Mouse (Mus musculus) limb, embryonic 14.5 days (tissue): ENCODE measurements around the gene Atp8b5. TPM values are rescaled to one million over a fixed set of nuclear protein-coding genes. Genes with fewer than 3 reads are reported as not detected.

Experiments used
- ATAC-seq: fragments of 200-750 bp; cut with Nextera tagmentation; 2 replicates; pipeline ENCODE4 v1.8.0; 2017; ENCODE audit warnings: low read depth, moderate number of reproducible peaks, moderate TSS enrichment; ENCODE audit not compliant: low FRiP score
- DNase-seq: peaks from one replicate; pipeline ENCODE4 v3.0.0-alpha.2; 2015; ENCODE audit warnings: low spot score
- H3K27ac ChIP-seq: fragments of 300-500 bp; sonication (generic); replicated peaks from 2 replicates; pipeline ENCODE4 v1.5.1; 2014; ENCODE audit warnings: low read depth, mild to moderate bottlenecking, low read length, moderate library complexity, mixed read lengths
- H3K27me3 ChIP-seq: fragments of 300-500 bp; sonication (generic); 2 replicates; pipeline ENCODE4 v1.6.1; 2014; ENCODE audit warnings: low read length, mixed read lengths; ENCODE audit not compliant: control insufficient read depth, insufficient read depth
- H3K36me3 ChIP-seq: fragments of 300-500 bp; sonication (generic); 2 replicates; pipeline ENCODE4 v1.6.1; 2014; ENCODE audit warnings: mild to moderate bottlenecking, low read length, moderate library complexity, mixed read lengths; ENCODE audit not compliant: control insufficient read depth, insufficient read depth
- H3K4me1 ChIP-seq: fragments of 300-500 bp; sonication (generic); 2 replicates; pipeline ENCODE4 v1.6.1; 2014; ENCODE audit warnings: antibody characterized with exemption, low read length, mixed read lengths; ENCODE audit not compliant: control insufficient read depth, insufficient read depth
- H3K4me2 ChIP-seq: fragments of 300-500 bp; sonication (generic); replicated peaks from 2 replicates; pipeline ENCODE4 v1.6.1; 2014; ENCODE audit warnings: low read depth, mild to moderate bottlenecking, low read length, moderate library complexity; ENCODE audit not compliant: severe bottlenecking
- H3K4me3 ChIP-seq: fragments of 300-500 bp; sonication (generic); replicated peaks from 2 replicates; pipeline ENCODE4 v1.5.1; 2014; ENCODE audit warnings: low read length
- H3K9ac ChIP-seq: fragments of 300-500 bp; sonication (generic); 2 replicates; pipeline ENCODE4 v1.6.1; 2014; ENCODE audit warnings: mild to moderate bottlenecking, low read depth, low read length, moderate library complexity; ENCODE audit not compliant: severe bottlenecking
- H3K9me3 ChIP-seq: fragments of 300-500 bp; sonication (generic); 2 replicates; pipeline ENCODE4 v1.6.1; 2016; ENCODE audit warnings: low read length; ENCODE audit not compliant: control insufficient read depth
- POLR2A ChIP-seq: fragments of 200-500 bp; IDR thresholded peaks from 2 replicates; pipeline ENCODE4 v1.8.0; 2012; ENCODE audit warnings: inconsistent platforms, mild to moderate bottlenecking, moderate library complexity, borderline replicate concordance; ENCODE audit not compliant: insufficient read depth, insufficient read length; ENCODE audit errors: extremely low read depth
- WGBS: fragments of 180-500 bp; shearing (Covaris S2); extraction: QIAGEN DNeasy Blood & Tissue Kit; methylation state at CpG from one replicate; pipeline ENCODE4 v1.1.7; 2014; 5-methylcytosine and 5-hydroxymethylcytosine counted together
- polyA plus RNA-seq, 2 experiments: library from polyadenylated mRNA; depleted of rRNA in 1 of 2; stranded (reverse) in 1 of 2; unstranded in 1 of 2; fragments of >200 nt; fragmentation: Nextera tagmentation in 1 of 2; extraction: Ambion mirVana in 1 of 2; gene quantifications; 2 replicates each; pipeline versions ENCODE4 v1.2.1 to v1.2.3; 2012 to 2014

Gene Atp8b5
- polyA plus RNA-seq, 2 experiments = 0.52 to 1.3 TPM

GRCm38 (mm10) chr4:43389845-43390440 lies 123.0 kb downstream of the Atp8b5 start:
- 74% methylated on average over 9 of the region's 9 CpGs for WGBS
- no peak overlapping the region for H3K27ac ChIP-seq
- H3K4me2 ChIP-seq = no peak overlapping the region
- no peaks in the 10 kb centered on the region for H3K9me3 ChIP-seq
- no peak overlapping the region for H3K9ac ChIP-seq
- TF ChIP-seq POLR2A = no peak
- ATAC-seq = no peak
- no peaks in the 10 kb centered on the region for H3K27me3 ChIP-seq
- H3K4me3 ChIP-seq = no peak overlapping the region
- no peak for DNase-seq
- no peaks in the 10 kb centered on the region for H3K36me3 ChIP-seq
- 0 out of 2 replicates have a peak, but pooled peaks cover 3% of the 10 kb centered on the region for H3K4me1 ChIP-seq

GRCm38 (mm10) chr4:43391521-43392050 lies 124.6 kb downstream of the Atp8b5 start:
- 0 out of 2 replicates have a peak, but pooled peaks cover 3% of the 10 kb centered on the region for H3K4me1 ChIP-seq
- no peaks in the 10 kb centered on the region for H3K27me3 ChIP-seq
- WGBS = 72% methylated on average over 3 of the region's 3 CpGs
- H3K9me3 ChIP-seq = no peaks in the 10 kb centered on the region
- no peak for DNase-seq
- no peak overlapping the region for H3K27ac ChIP-seq
- H3K4me2 ChIP-seq = no peak overlapping the region
- no peak for ATAC-seq
- no peaks in the 10 kb centered on the region for H3K36me3 ChIP-seq
- TF ChIP-seq POLR2A = no peak
- no peak overlapping the region for H3K4me3 ChIP-seq
- no peak overlapping the region for H3K9ac ChIP-seq

GRCm38 (mm10) chr4:43394345-43394891 lies 127.5 kb downstream of the Atp8b5 start:
- 46% methylated on average over 15 of the region's 15 CpGs for WGBS
- no peaks in the 10 kb centered on the region for H3K36me3 ChIP-seq
- H3K27me3 ChIP-seq = no peaks in the 10 kb centered on the region
- TF ChIP-seq POLR2A = no peak
- ATAC-seq = no peak
- peaks cover 24% of the 10 kb centered on the region for H3K4me1 ChIP-seq
- H3K4me2 ChIP-seq = no peak overlapping the region
- DNase-seq = peak; percentile 58
- H3K27ac ChIP-seq = peak overlapping the region; percentile 45
- H3K4me3 ChIP-seq = no peak overlapping the region
- no peaks in the 10 kb centered on the region for H3K9me3 ChIP-seq
- no peak overlapping the region for H3K9ac ChIP-seq

- WGBS = 85% methylated on average over 5 of the region's 5 CpGs
- H3K9ac ChIP-seq = no peak overlapping the region
Observed at GRCm38 (mm10) chr4:43395147-43395546, 128.2 kb downstream of the Atp8b5 start.

GRCm38 (mm10) chr4:43395836-43396235 lies 128.9 kb downstream of the Atp8b5 start:
- 69% methylated on average over 9 of the region's 9 CpGs for WGBS
- no peak for DNase-seq
- H3K4me3 ChIP-seq = no peak overlapping the region
- H3K36me3 ChIP-seq = no peaks in the 10 kb centered on the region
- no peak overlapping the region for H3K27ac ChIP-seq
- H3K9me3 ChIP-seq = no peaks in the 10 kb centered on the region
- TF ChIP-seq POLR2A = no peak
- H3K4me1 ChIP-seq = peaks cover 35% of the 10 kb centered on the region
- H3K4me2 ChIP-seq = no peak overlapping the region
- no peak for ATAC-seq
- H3K27me3 ChIP-seq = no peaks in the 10 kb centered on the region
- no peak overlapping the region for H3K9ac ChIP-seq

More at GRCm38 (mm10) chr4:43395147-43395546, 128.2 kb downstream of the Atp8b5 start:
- no peaks in the 10 kb centered on the region for H3K36me3 ChIP-seq
- H3K9me3 ChIP-seq = no peaks in the 10 kb centered on the region
- no peak overlapping the region for H3K4me3 ChIP-seq
- H3K4me2 ChIP-seq = no peak overlapping the region
- H3K4me1 ChIP-seq = peaks cover 31% of the 10 kb centered on the region
- peak overlapping the region; percentile 45; the same call in 1 of the 2 replicates for H3K27ac ChIP-seq
- ATAC-seq = no peak
- no peak for TF ChIP-seq POLR2A
- no peak for DNase-seq
- no peaks in the 10 kb centered on the region for H3K27me3 ChIP-seq
